Mouse (Mus musculus) layer of hippocampus, postnatal 14 days (tissue): Measurements from ENCODE around the gene Hps3. TPM values are rescaled to one million over a fixed set of nuclear protein-coding genes. Genes with fewer than 3 reads are reported as not detected.
"Not testable (repeated sequence)": the region's sequence is repeated elsewhere in the genome, so short reads cannot be mapped to it uniquely, and the experiment has no call there.

Source experiments
- DNase-seq, 2 experiments: peaks; one replicate each; pipeline ENCODE4 v3.0.0; 2021 to 2022; ENCODE audit warnings: low spot score in 2 of 2, mixed read lengths in 1 of 2
- total RNA-seq, 2 experiments: library from RNA; stranded (reverse); gene quantifications; 2 replicates each; pipeline ENCODE4 v1.2.3; 2021

The Hps3 gene
- total RNA-seq, 2 experiments from 2014 or later: 18.6 to 19.8 TPM

DNA sequence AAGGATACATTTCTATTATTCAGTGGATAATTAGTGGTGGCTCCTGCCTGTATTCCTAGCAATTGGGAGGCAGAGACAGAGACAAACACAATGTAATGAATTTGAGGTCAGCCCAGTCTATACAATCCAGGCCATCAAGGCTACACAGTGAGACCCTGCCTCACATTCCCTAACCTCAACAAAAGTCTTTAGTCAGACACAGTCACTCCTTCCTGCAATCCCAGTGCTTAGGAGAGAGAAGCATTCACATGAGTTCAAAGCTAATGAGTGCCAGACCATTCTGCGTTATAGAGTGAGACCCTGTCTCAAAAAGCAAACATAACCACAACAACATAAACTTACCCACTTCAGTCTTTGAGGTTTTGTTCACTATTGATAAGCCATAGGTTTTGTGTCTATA lies 81.7 kb downstream of the Hps3 start:
- DNase-seq: no peak

- not testable (repeated sequence) for DNase-seq
Measured at GRCm38 (mm10) chr3:19949401-19949800, 85.7 kb downstream of the Hps3 start.

- DNase-seq: no peak
Measured at GRCm38 (mm10) chr3:19948552-19948951, 86.6 kb downstream of the Hps3 start.

Other genes with a start within 250 kb of the Hps3 start
- 10 to 100 TPM in 1 of 2 experiments, 1 to 10 TPM in 1; 8.2 to 12.3 TPM for gene Cp, start 78.3 kb downstream of the Hps3 start, total RNA-seq
- gene Hltf, start 22.5 kb upstream of the Hps3 start, total RNA-seq: 10 to 100 TPM; 18.8 to 19.1 TPM
- gene Gyg, start 120.0 kb upstream of the Hps3 start, total RNA-seq: 10 to 100 TPM; 48.2 to 53.2 TPM
- under 1 TPM; 0.43 to 0.97 TPM for gene Cpa3, start 206.9 kb upstream of the Hps3 start, total RNA-seq
- gene Cpb1, start 240.4 kb upstream of the Hps3 start, total RNA-seq: not detected